Mouse (Mus musculus) thymus, adult 2 months (tissue): ENCODE data around the gene Me1. TPM values are rescaled to one million over a fixed set of nuclear protein-coding genes. Genes with fewer than 3 reads are reported as not detected.

Source experiments
- DNase-seq: peaks from one replicate; pipeline ENCODE4 v3.0.0; 2021
- H3K27ac ChIP-seq: fragments of 200-500 bp; 2 replicates; pipeline ENCODE4 v1.5.1; 2012; ENCODE audit warnings: low read length, control low read depth; ENCODE audit not compliant: control insufficient read depth, insufficient read depth
- H3K27me3 ChIP-seq: fragments of 200-500 bp; 2 replicates; pipeline ENCODE4 v1.6.1; 2012; ENCODE audit warnings: mild to moderate bottlenecking, low read length, moderate library complexity, mixed read lengths; ENCODE audit not compliant: control insufficient read depth, insufficient read depth
- H3K36me3 ChIP-seq: fragments of 200-500 bp; 2 replicates; pipeline ENCODE4 v1.6.1; 2012; ENCODE audit warnings: mild to moderate bottlenecking, low read length, moderate library complexity; ENCODE audit not compliant: control insufficient read depth, insufficient read depth
- H3K4me1 ChIP-seq: fragments of 200-500 bp; replicated peaks from 2 replicates; pipeline ENCODE4 v1.6.1; 2012; ENCODE audit warnings: low read length; ENCODE audit not compliant: control insufficient read depth, insufficient read depth
- H3K4me3 ChIP-seq: fragments of 200-500 bp; 2 replicates; pipeline ENCODE4 v1.5.1; 2012; ENCODE audit warnings: mild to moderate bottlenecking, low read length, control low read depth, moderate library complexity; ENCODE audit not compliant: control insufficient read depth, insufficient read depth
- CTCF ChIP-seq: fragments of 200-500 bp; IDR thresholded peaks from 2 replicates; pipeline ENCODE4 v1.5.1; 2012; ENCODE audit warnings: mild to moderate bottlenecking, control low read depth, low read length, moderate library complexity, borderline replicate concordance; ENCODE audit not compliant: control insufficient read depth, poor library complexity, insufficient read depth; ENCODE audit errors: extremely low read depth
- POLR2A ChIP-seq: fragments of 200-500 bp; IDR thresholded peaks from 2 replicates; pipeline ENCODE4 v1.6.1; 2012; ENCODE audit warnings: mild to moderate bottlenecking, low read length, control low read depth, moderate library complexity; ENCODE audit not compliant: control insufficient read depth, poor library complexity, insufficient read depth; ENCODE audit errors: extremely low read depth
- WGBS: fragments of 180-500 bp; shearing (Covaris S2); methylation state at CpG from one replicate; pipeline ENCODE4 v1.1.7; 2018; 5-methylcytosine and 5-hydroxymethylcytosine counted together
- polyA plus RNA-seq: library from polyadenylated mRNA; depleted of rRNA; stranded (reverse); fragments of >200 nt; gene quantifications from 2 replicates; pipeline ENCODE4 v1.2.3, GENCODE M21; 2012

The Me1 gene
- polyA plus RNA-seq, 1 experiment, result 24.6 TPM

DNA sequence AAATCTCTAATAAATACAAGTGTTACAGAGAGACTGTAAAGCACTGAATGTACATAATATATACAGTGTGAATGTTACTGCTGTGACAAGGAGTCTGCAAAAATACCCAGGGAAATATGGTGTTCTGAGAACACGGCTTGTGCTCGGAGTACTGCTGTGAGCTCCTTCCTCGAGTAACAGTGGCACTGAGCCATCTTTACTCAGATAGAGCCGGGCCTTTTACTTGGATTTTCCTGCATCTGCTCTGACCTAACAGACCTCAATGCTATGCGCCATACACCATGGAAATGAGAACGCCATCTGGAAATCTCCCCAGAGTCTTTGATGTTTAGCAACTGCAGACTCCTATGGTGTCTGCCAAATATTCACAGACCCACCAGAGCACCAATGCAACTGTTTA, 12.9 kb downstream of the Me1 start:
- H3K4me1 ChIP-seq, result no peaks in the 10 kb centered on the region; the same call in 1 of the 2 replicates
- no peak overlapping the region for H3K27ac ChIP-seq
- WGBS, result 90% methylated on average over 6 of the region's 6 CpGs
- no peak overlapping the region for H3K4me3 ChIP-seq
- no peaks in the 10 kb centered on the region for H3K36me3 ChIP-seq
- DNase-seq, result no peak
- H3K27me3 ChIP-seq, result no peaks in the 10 kb centered on the region
- TF ChIP-seq POLR2A (no peak), CTCF (no peak)

DNA sequence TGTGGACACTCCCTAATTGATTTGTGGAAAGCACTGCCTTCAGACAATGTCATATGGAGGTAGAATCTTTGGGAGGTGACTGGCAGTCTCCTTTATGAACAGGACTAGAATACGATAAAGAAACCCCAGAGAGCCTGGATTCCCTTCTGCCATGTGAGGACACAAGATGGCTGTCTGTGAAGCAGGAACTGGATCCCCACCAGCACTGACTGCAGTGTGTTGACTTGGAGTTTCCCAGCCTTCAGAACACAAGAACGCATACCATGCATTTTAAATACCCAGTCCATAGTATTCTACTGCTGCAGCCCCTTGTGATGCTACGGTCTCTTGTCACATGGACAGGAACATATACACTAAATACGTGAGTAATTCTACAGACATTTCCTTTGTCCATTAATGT, 13.5 kb downstream of the Me1 start:
- TF ChIP-seq POLR2A (no peak), CTCF (no peak)

DNA sequence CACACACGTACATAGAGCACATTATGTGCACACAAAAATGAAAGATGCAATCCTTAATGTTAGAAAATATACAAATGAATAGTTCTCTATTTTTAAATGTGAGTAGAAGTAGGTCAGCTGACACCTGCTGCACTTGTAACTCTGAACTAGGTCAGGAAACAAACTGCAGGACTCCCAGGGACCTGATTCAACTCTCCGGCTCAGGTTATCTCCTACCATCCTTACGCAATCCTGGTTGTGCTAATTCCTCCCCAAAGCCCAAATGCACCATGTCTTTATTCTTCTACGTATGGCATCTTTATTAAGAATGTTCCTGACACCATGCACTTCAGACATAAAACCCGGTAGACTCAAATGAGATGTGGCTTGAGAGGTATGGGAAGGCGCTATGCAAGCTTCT, 15.3 kb downstream of the Me1 start:
- Histone ChIP-seq H3K4me1 (no peaks in the 10 kb centered on the region; the same call in 1 of the 2 replicates), H3K27ac (no peak overlapping the region), H3K36me3 (no peaks in the 10 kb centered on the region), H3K4me3 (no peak overlapping the region), H3K27me3 (no peaks in the 10 kb centered on the region)
- DNase-seq, result no peak
- WGBS, result 93% methylated on average over 6 of the region's 6 CpGs
- TF ChIP-seq POLR2A (no peak), CTCF (no peak)

More for the DNA sequence above, 13.5 kb downstream of the Me1 start:
- no peak overlapping the region for H3K27ac ChIP-seq
- H3K4me3 ChIP-seq, result no peak overlapping the region
- no peak for DNase-seq
- no peaks in the 10 kb centered on the region for H3K36me3 ChIP-seq
- WGBS, result 93% methylated on average over 4 of the region's 4 CpGs
- no peaks in the 10 kb centered on the region for H3K27me3 ChIP-seq
- no peaks in the 10 kb centered on the region; the same call in 1 of the 2 replicates for H3K4me1 ChIP-seq

DNA sequence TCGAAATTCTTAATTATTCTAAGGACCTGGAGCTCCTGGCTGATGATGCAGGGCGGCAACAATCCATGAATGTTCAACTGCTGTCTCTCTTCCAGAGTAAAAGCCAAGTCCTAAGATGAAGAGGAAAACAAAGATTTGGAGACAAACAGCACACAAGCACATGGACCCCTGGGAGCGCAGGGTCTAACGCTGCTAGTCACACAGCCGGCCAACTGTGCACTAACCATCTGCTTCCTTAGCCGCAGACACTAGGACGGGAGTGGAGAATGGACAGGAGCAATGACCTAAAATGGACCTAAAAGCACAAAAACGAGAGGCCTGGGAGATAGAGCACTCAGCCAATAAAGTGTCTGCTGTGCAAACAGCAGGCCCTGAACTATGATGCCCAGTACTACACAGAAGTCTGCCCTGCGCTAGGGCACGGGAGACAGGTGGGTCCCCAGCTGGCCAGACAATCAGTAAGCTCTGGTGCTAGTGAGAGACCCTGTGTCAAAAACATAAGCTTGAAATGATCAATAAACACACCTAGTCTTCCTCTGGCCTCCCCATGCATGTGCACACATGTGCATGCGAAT, 15.8 kb downstream of the Me1 start:
- Histone ChIP-seq H3K4me3 (no peak overlapping the region), H3K27ac (peak overlapping the region; percentile 52; the same call in 1 of the 2 replicates), H3K36me3 (no peaks in the 10 kb centered on the region), H3K27me3 (no peaks in the 10 kb centered on the region), H3K4me1 (no peaks in the 10 kb centered on the region; the same call in 1 of the 2 replicates)
- DNase-seq, result no peak
- WGBS, result 94% methylated on average over 11 of the region's 11 CpGs
- TF ChIP-seq POLR2A, result no peak
- no peak for TF ChIP-seq CTCF

DNA sequence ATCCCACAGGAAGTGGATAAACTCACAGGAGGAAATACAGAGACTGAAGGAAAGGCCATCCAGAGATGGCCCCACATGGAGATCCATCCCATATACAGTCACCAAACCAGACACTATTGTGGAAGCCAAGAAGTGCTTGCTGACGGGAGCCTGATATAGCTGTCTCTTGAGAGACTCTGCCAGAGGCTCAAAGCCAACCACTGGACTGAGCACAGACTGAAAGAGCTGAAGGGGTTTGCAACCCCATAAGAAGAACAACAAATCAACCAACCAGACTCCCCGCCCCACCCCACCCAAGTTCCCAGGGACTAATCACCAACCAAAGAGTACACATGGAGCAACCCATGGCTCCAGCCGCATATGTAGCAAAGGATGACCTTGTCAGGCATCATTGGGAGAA, 19.5 kb downstream of the Me1 start:
- Histone ChIP-seq H3K27me3 (no peaks in the 10 kb centered on the region), H3K4me3 (no peak overlapping the region), H3K27ac (no peak overlapping the region), H3K4me1 (no peaks in the 10 kb centered on the region; the same call in 1 of the 2 replicates), H3K36me3 (no peaks in the 10 kb centered on the region)
- WGBS, result 99% methylated on average over 3 of the region's 3 CpGs
- no peak for DNase-seq
- TF ChIP-seq POLR2A (no peak), CTCF (no peak)

DNA sequence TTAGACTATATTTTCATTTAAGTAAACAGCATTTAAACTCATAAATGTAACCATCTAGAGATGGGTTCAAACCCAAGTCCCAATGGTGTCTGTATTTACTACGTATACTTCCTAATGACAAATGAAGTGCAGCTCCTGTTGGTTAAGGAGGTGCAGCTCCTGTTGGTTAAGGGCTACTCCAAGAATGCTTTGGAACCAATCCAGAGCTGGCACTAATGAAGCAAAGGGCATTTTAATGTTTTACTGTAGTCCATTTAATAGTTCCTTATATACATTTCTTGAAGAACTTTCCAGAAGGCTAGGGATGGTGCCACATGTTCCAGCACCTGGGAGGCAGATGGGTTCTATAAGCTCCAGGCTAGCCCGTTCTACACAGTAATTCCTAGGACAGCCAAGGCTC, 20.3 kb downstream of the Me1 start:
- no peaks in the 10 kb centered on the region for H3K27me3 ChIP-seq
- H3K4me1 ChIP-seq, result no peaks in the 10 kb centered on the region; the same call in 1 of the 2 replicates
- TF ChIP-seq POLR2A, result no peak
- no peak for TF ChIP-seq CTCF
- no peak for DNase-seq
- H3K4me3 ChIP-seq, result no peak overlapping the region
- H3K27ac ChIP-seq, result no peak overlapping the region
- no peaks in the 10 kb centered on the region for H3K36me3 ChIP-seq
- 96% methylated on average over 2 of the region's 2 CpGs for WGBS
